Mouse (Mus musculus): ENCODE data around the gene Matn4. TPM values are rescaled to one million over a fixed set of nuclear protein-coding genes. Genes with fewer than 3 reads are reported as not detected.

The Matn4 gene
- polyA plus RNA-seq, 1 experiment from 2014 or later = 113 TPM

DNA sequence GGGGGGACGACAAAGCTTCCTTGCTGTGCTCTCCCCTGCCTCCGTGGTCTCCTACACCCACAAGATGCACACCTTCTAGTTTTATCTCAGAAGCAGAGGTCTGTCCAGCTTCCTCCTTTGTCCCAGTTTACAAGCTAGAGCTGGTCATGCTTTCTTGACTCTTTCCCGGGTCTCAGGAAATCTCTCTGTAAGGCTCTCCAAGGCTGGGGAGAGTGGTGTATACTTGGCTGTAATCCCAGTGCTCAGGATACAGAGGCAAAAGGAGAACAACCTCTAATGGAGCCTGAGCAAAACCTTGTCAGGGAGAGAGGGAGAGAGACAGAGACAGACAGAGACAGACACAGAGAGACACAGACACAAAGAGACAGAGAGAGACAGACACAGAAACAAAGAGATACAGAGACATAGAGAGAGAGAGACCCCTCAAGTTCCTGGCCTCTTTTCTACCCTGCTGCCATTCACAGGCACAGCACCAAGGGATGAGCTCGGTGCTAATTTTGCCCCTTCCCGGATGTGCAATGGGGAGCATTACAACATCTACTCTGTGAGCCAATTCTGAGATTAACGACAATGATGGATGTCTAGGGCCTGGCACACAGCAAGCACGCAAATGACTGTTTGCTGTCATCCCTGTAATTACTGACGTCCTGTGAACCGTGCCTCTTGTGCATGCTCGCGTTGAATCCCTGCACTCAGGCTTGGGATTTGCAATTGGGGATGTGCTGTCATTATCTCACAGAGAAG, 21.1 kb downstream of the Matn4 start:
- H3K27ac ChIP-seq = no peak overlapping the region
- peaks cover 29% of the 10 kb centered on the region for H3K4me1 ChIP-seq
- no peak overlapping the region for H3K9ac ChIP-seq
- no peak overlapping the region for H3K4me3 ChIP-seq
- ATAC-seq (ENCODE audit: insufficient number of reproducible peaks, low FRiP score, low TSS enrichment, low read depth) = no peak
- no peaks in the 10 kb centered on the region for H3K9me3 ChIP-seq
- no peaks in the 10 kb centered on the region for H3K36me3 ChIP-seq
- 47% methylated on average over 11 of the region's 11 CpGs for WGBS
- no peak overlapping the region for H3K4me2 ChIP-seq
- H3K27me3 ChIP-seq = peaks cover 19% of the 10 kb centered on the region

GRCm38 (mm10) chr2:164382971-164383370, 22.0 kb downstream of the Matn4 start:
- Histone ChIP-seq H3K9me3 (no peaks in the 10 kb centered on the region), H3K36me3 (no peaks in the 10 kb centered on the region), H3K27ac (no peak overlapping the region), H3K4me2 (no peak overlapping the region), H3K4me3 (no peak overlapping the region), H3K4me1 (peaks cover 22% of the 10 kb centered on the region), H3K9ac (no peak overlapping the region), H3K27me3 (peaks cover 15% of the 10 kb centered on the region)
- WGBS = 63% methylated on average over 3 of the region's 3 CpGs
- ATAC-seq (ENCODE audit: insufficient number of reproducible peaks, low FRiP score, low TSS enrichment, low read depth) = no peak

GRCm38 (mm10) chr2:164381726-164382125, 23.2 kb downstream of the Matn4 start:
- no peak for ATAC-seq (ENCODE audit: insufficient number of reproducible peaks, low FRiP score, low TSS enrichment, low read depth)
- Histone ChIP-seq H3K4me1 (peaks cover 16% of the 10 kb centered on the region), H3K4me2 (no peak overlapping the region), H3K9ac (no peak overlapping the region), H3K4me3 (no peak overlapping the region), H3K27me3 (peaks cover 8% of the 10 kb centered on the region; the same call in 1 of the 2 replicates), H3K27ac (no peak overlapping the region), H3K9me3 (no peaks in the 10 kb centered on the region), H3K36me3 (no peaks in the 10 kb centered on the region)
- 74% methylated on average over 8 of the region's 8 CpGs for WGBS

GRCm38 (mm10) chr2:164377478-164378426, 27.2 kb downstream of the Matn4 start:
- WGBS = 82% methylated on average over 15 of the region's 15 CpGs
- Histone ChIP-seq H3K4me3 (no peak overlapping the region), H3K4me2 (no peak overlapping the region), H3K9me3 (no peaks in the 10 kb centered on the region), H3K27ac (no peak overlapping the region), H3K36me3 (no peaks in the 10 kb centered on the region), H3K9ac (no peak overlapping the region), H3K27me3 (no peaks in the 10 kb centered on the region), H3K4me1 (no peaks in the 10 kb centered on the region)
- no peak for ATAC-seq (ENCODE audit: insufficient number of reproducible peaks, low FRiP score, low TSS enrichment, low read depth)

DNA sequence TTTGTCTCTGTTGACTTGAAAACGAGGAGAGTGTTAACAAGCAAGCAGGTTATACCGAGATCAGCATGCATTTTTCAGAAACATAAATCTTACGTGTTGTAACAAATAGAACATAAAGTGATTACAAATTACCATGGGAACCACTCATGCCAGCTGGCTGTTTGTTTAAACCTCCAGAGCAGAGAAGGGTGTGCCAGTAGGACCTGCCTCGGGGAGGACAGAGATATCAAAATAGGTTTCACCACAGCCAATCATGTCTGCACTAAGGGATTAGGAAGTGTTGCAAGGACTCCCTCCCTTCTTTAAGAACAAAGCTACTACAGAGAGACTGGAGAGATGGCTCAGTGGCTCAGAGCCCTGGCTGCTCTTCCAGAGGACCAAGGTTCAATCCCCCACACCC, 31.8 kb downstream of the Matn4 start:
- 35% methylated on average over 4 of the region's 4 CpGs for WGBS
- ATAC-seq (ENCODE audit: insufficient number of reproducible peaks, low FRiP score, low TSS enrichment, low read depth) = no peak

GRCm38 (mm10) chr2:164372408-164373053, 32.4 kb downstream of the Matn4 start:
- Histone ChIP-seq H3K9ac (no peak overlapping the region), H3K27ac (no peak overlapping the region), H3K4me2 (no peak overlapping the region), H3K27me3 (no peaks in the 10 kb centered on the region), H3K4me3 (no peak overlapping the region), H3K36me3 (no peaks in the 10 kb centered on the region), H3K4me1 (no peaks in the 10 kb centered on the region), H3K9me3 (no peaks in the 10 kb centered on the region)
- 22% methylated on average over 3 of the region's 3 CpGs for WGBS
- ATAC-seq (ENCODE audit: insufficient number of reproducible peaks, low FRiP score, low TSS enrichment, low read depth) = no peak

More for the DNA sequence above, 31.8 kb downstream of the Matn4 start:
- H3K4me2 ChIP-seq = no peak overlapping the region
- H3K9ac ChIP-seq = no peak overlapping the region
- no peak overlapping the region for H3K27ac ChIP-seq
- H3K36me3 ChIP-seq = no peaks in the 10 kb centered on the region
- no peaks in the 10 kb centered on the region for H3K4me1 ChIP-seq
- no peaks in the 10 kb centered on the region for H3K27me3 ChIP-seq
- H3K9me3 ChIP-seq = no peaks in the 10 kb centered on the region
- no peak overlapping the region for H3K4me3 ChIP-seq

GRCm38 (mm10) chr2:164371371-164371770, 33.6 kb downstream of the Matn4 start:
- Histone ChIP-seq H3K27me3 (no peaks in the 10 kb centered on the region), H3K4me2 (no peak overlapping the region), H3K4me1 (0 out of 2 replicates have a peak, but pooled peaks cover 3% of the 10 kb centered on the region), H3K36me3 (no peaks in the 10 kb centered on the region), H3K9ac (no peak overlapping the region), H3K4me3 (no peak overlapping the region), H3K9me3 (no peaks in the 10 kb centered on the region), H3K27ac (no peak overlapping the region)
- ATAC-seq (ENCODE audit: insufficient number of reproducible peaks, low FRiP score, low TSS enrichment, low read depth) = no peak
- 76% methylated on average over 3 of the region's 3 CpGs for WGBS

DNA sequence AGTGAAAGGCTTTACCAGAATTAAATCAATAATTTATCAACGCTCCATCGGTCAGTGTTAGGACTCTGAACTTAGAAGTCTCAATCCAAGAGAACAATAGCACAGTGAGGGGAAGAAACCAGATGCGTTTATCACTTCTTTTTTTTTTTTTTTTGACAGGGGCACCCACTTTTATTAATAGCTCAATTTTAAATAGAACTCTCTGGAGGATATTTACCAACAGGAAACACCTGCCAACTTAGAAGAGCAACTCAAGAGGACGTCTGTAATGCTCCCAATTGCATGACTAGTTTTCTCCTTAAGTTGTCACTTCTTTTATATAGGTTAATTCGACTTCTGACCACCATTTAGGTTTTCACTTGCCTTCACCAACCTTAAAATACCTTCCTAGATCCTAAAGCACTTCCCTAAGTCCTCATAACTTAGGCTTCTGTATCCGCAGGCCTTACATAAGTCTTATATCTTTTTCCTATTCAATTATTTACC, 36.3 kb downstream of the Matn4 start:
- H3K9me3 ChIP-seq = no peaks in the 10 kb centered on the region
- no peaks in the 10 kb centered on the region for H3K27me3 ChIP-seq
- H3K36me3 ChIP-seq = no peaks in the 10 kb centered on the region
- ATAC-seq (ENCODE audit: insufficient number of reproducible peaks, low FRiP score, low TSS enrichment, low read depth) = no peak
- H3K4me3 ChIP-seq = no peak overlapping the region
- 83% methylated on average over 6 of the region's 6 CpGs for WGBS
- no peak overlapping the region for H3K4me2 ChIP-seq
- H3K4me1 ChIP-seq = 0 out of 2 replicates have a peak, but pooled peaks cover 3% of the 10 kb centered on the region
- H3K27ac ChIP-seq = no peak overlapping the region
- no peak overlapping the region for H3K9ac ChIP-seq

DNA sequence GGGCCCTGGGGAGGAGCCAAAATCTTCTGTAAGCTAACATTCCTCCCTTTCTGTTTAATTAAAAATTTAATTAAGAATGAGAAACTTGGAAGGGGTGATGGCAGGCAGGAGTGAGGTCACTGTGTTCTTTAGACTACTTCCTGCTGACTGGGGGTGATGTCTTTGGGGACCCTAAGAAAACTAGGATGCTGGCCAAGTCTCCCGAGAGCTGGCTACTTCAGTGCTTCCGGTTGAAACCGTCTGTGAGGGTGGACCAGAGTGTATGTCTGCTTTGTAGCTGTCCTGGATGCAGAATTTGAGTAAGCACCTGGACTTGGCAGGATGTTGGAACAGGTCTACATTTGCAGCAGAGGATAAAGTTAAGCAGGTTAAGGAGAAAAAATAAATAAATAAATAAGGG, 38.0 kb downstream of the Matn4 start:
- H3K27me3 ChIP-seq = no peaks in the 10 kb centered on the region
- WGBS = 38% methylated on average over 3 of the region's 3 CpGs
- no peak overlapping the region for H3K27ac ChIP-seq
- H3K4me3 ChIP-seq = no peak overlapping the region
- H3K4me1 ChIP-seq = 0 out of 2 replicates have a peak, but pooled peaks cover 3% of the 10 kb centered on the region
- H3K9ac ChIP-seq = no peak overlapping the region
- H3K9me3 ChIP-seq = no peaks in the 10 kb centered on the region
- peak; percentile 67; the same call in 1 of the 2 replicates for ATAC-seq (ENCODE audit: insufficient number of reproducible peaks, low FRiP score, low TSS enrichment, low read depth)
- H3K36me3 ChIP-seq = no peaks in the 10 kb centered on the region
- no peak overlapping the region for H3K4me2 ChIP-seq

DNA sequence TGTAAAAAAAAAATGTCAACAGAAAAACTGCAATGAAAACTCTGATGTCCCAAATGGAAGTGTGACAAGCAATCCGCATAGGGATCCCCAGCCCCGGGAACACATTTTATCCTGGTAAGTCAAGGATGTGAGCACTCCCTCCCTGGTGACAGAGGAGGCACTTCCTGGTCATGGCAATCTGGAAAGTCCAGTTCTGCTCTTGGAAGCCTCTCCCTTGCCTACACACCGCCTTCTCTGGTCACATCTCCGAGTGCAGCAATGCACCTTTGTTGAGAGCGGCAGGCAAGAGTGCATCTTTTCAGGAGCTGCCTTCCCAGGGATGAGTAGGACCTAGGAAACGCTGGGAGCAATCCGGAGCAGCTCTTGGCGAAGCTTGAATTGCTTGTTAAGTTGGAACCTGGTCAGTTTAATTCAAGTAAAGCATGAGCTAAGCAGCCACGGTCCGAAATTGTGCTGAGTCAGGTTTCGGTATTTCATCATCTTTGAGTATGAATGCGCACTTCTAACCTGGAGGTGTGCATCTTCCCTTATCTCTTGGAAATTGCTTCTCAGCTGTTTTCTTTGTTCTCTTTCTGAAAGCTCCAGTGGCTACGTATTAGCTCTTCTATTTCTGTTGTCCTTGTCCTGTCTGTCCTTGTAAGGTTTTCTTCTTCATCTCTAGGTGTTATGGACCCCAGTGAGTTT, 43.8 kb downstream of the Matn4 start:
- Histone ChIP-seq H3K36me3 (no peaks in the 10 kb centered on the region), H3K9ac (no peak overlapping the region), H3K4me2 (no peak overlapping the region), H3K27me3 (0 out of 2 replicates have a peak, but pooled peaks cover 6% of the 10 kb centered on the region), H3K4me1 (no peaks in the 10 kb centered on the region), H3K4me3 (no peak overlapping the region), H3K27ac (no peak overlapping the region), H3K9me3 (no peaks in the 10 kb centered on the region)
- 32% methylated on average over 13 of the region's 13 CpGs for WGBS
- ATAC-seq (ENCODE audit: insufficient number of reproducible peaks, low FRiP score, low TSS enrichment, low read depth) = no peak

- Histone ChIP-seq H3K9ac (no peak overlapping the region), H3K4me1 (no peaks in the 10 kb centered on the region), H3K4me3 (no peak overlapping the region), H3K36me3 (no peaks in the 10 kb centered on the region), H3K4me2 (no peak overlapping the region), H3K27me3 (0 out of 2 replicates have a peak, but pooled peaks cover 12% of the 10 kb centered on the region), H3K27ac (no peak overlapping the region), H3K9me3 (no peaks in the 10 kb centered on the region)
- WGBS = 78% methylated on average over 5 of the region's 5 CpGs
- ATAC-seq (ENCODE audit: insufficient number of reproducible peaks, low FRiP score, low TSS enrichment, low read depth) = no peak
Observed at GRCm38 (mm10) chr2:164359668-164360067, 45.3 kb downstream of the Matn4 start.
